Mouse (Mus musculus) spleen, adult 2 months (tissue): ENCODE measurements around the gene Gm20403.

ENCODE experiments used
- CTCF ChIP-seq: fragments of 200-500 bp; IDR thresholded peaks from 2 replicates; pipeline ENCODE4 v1.5.1; 2011; ENCODE audit warnings: mild to moderate bottlenecking, inconsistent platforms; ENCODE audit not compliant: insufficient read depth, insufficient read length, insufficient replicate concordance; ENCODE audit errors: extremely low read depth
- POLR2A ChIP-seq: fragments of 200-500 bp; IDR thresholded peaks from 2 replicates; pipeline ENCODE4 v1.6.1; 2011; ENCODE audit warnings: low read depth, low read length, inconsistent platforms

- TF ChIP-seq CTCF (no peak), POLR2A (no peak)
Measured at GRCm38 (mm10) chr12:54956457-54956856, 29.9 kb downstream of the Gm20403 start.
